Mouse (Mus musculus) liver, embryonic 14.5 days (tissue): ENCODE data around the gene Crygc. TPM values are rescaled to one million over a fixed set of nuclear protein-coding genes. Genes with fewer than 3 reads are reported as not detected.

Experiments used
- ATAC-seq: fragments of 200-750 bp; cut with Nextera tagmentation; 2 replicates; pipeline ENCODE4 v1.8.0; 2017; ENCODE audit warnings: moderate number of reproducible peaks, mild to moderate bottlenecking, moderate library complexity; ENCODE audit not compliant: insufficient read depth
- DNase-seq, 3 experiments: peaks; one replicate each; pipeline ENCODE4 v3.0.0-alpha.2; 2012 to 2013; ENCODE audit warnings: low read depth in 3 of 3, low spot score in 3 of 3
- H3K27ac ChIP-seq: fragments of 300-500 bp; sonication (generic); 2 replicates; pipeline ENCODE4 v1.5.1; 2014; ENCODE audit warnings: moderate library complexity, mild to moderate bottlenecking, control low read depth, inconsistent platforms
- H3K27me3 ChIP-seq: fragments of 300-500 bp; sonication (generic); 2 replicates; pipeline ENCODE4 v1.6.1; 2014; ENCODE audit warnings: mild to moderate bottlenecking, low read length, moderate library complexity; ENCODE audit not compliant: control insufficient read depth, insufficient read depth
- H3K36me3 ChIP-seq: fragments of 300-500 bp; sonication (generic); replicated peaks from 2 replicates; pipeline ENCODE4 v1.6.1; 2014; ENCODE audit warnings: low read depth; ENCODE audit not compliant: control insufficient read depth, insufficient read depth
- H3K4me1 ChIP-seq, 2 experiments: fragments of 200-500 bp in 1 of 2; fragments of 300-500 bp in 1 of 2; sonication (generic) in 1 of 2; replicated peaks; 2 replicates each; pipeline ENCODE4 v1.6.1; 2012 to 2014; ENCODE audit warnings: antibody characterized with exemption in 1 of 2, inconsistent platforms in 1 of 2, low read length in 1 of 2; ENCODE audit not compliant: control insufficient read depth in 2 of 2, insufficient read depth in 2 of 2
- H3K4me2 ChIP-seq: fragments of 300-500 bp; sonication (generic); 2 replicates; pipeline ENCODE4 v1.6.1; 2014; ENCODE audit warnings: low read depth, mild to moderate bottlenecking, control low read depth, moderate library complexity
- H3K4me3 ChIP-seq, 2 experiments: fragments of 200-500 bp in 1 of 2; fragments of 300-500 bp in 1 of 2; sonication (generic) in 1 of 2; 2 replicates each; pipeline ENCODE4 v1.5.1; 2012 to 2014; ENCODE audit warnings: low read depth in 2 of 2, low read length in 2 of 2, mild to moderate bottlenecking in 2 of 2, control low read depth in 1 of 2, inconsistent platforms in 1 of 2, moderate library complexity in 1 of 2; ENCODE audit not compliant: insufficient read depth in 1 of 2
- H3K9ac ChIP-seq: fragments of 300-500 bp; sonication (generic); replicated peaks from 2 replicates; pipeline ENCODE4 v1.6.1; 2014; ENCODE audit warnings: mild to moderate bottlenecking, control low read depth, moderate library complexity
- H3K9me3 ChIP-seq: fragments of 300-500 bp; sonication (generic); 2 replicates; pipeline ENCODE4 v1.6.1; 2016; ENCODE audit warnings: low read length, mixed read lengths; ENCODE audit not compliant: control insufficient read depth
- CTCF ChIP-seq: IDR thresholded peaks from 2 replicates; pipeline ENCODE4 v1.5.1; 2016; ENCODE audit warnings: antibody characterized with exemption, low read depth, control low read depth
- EP300 ChIP-seq: IDR thresholded peaks from 2 replicates; pipeline ENCODE4 v1.6.1; 2016; ENCODE audit warnings: antibody characterized with exemption, low read depth
- WGBS: fragments of 180-500 bp; shearing (Covaris S2); extraction: QIAGEN DNeasy Blood & Tissue Kit; methylation state at CpG from one replicate; pipeline ENCODE4 v1.1.7; 2014; ENCODE audit not compliant: insufficient replicate concordance; 5-methylcytosine and 5-hydroxymethylcytosine counted together
- polyA plus RNA-seq, 2 experiments: library from polyadenylated mRNA; depleted of rRNA in 1 of 2; stranded (reverse) in 1 of 2; unstranded in 1 of 2; fragments of >200 nt; fragmentation: Nextera tagmentation in 1 of 2; extraction: Ambion mirVana in 1 of 2; gene quantifications; 2 replicates each; pipeline versions ENCODE4 v1.2.1 to v1.2.3; 2012 to 2014

Crygc gene
- polyA plus RNA-seq, 2 experiments: not detected

- H3K9ac ChIP-seq: no peak overlapping the region
- H3K9me3 ChIP-seq: no peaks in the 10 kb centered on the region
- H3K4me1 ChIP-seq: no peaks in the 10 kb centered on the region
- WGBS: 32% methylated on average over 8 of the region's 8 CpGs
- ATAC-seq (no peak), DNase-seq (no peak)
- H3K36me3 ChIP-seq: no peaks in the 10 kb centered on the region
- no peak for TF ChIP-seq EP300
- peak; percentile 50 for TF ChIP-seq CTCF
- H3K4me3 ChIP-seq: no peak overlapping the region
- no peaks in the 10 kb centered on the region for H3K27me3 ChIP-seq
- H3K27ac ChIP-seq: no peak overlapping the region
- no peak overlapping the region for H3K4me2 ChIP-seq
Measured at GRCm38 (mm10) chr1:65046401-65047109, 26.9 kb downstream of the Crygc start.

GRCm38 (mm10) chr1:65043433-65043832 is 30.1 kb downstream of the Crygc start:
- Histone ChIP-seq H3K4me1 (no peaks in the 10 kb centered on the region), H3K9ac (no peak overlapping the region), H3K9me3 (no peaks in the 10 kb centered on the region), H3K27me3 (no peaks in the 10 kb centered on the region), H3K27ac (no peak overlapping the region), H3K4me2 (no peak overlapping the region), H3K36me3 (no peaks in the 10 kb centered on the region), H3K4me3 (no peak overlapping the region)
- ATAC-seq (no peak), DNase-seq (no peak)
- 65% methylated on average over 2 of the region's 2 CpGs for WGBS
- TF ChIP-seq EP300 (no peak), CTCF (no peak)

GRCm38 (mm10) chr1:65041837-65042236 is 31.7 kb downstream of the Crygc start:
- H3K27me3 ChIP-seq: no peaks in the 10 kb centered on the region
- ATAC-seq: no peak
- no peaks in the 10 kb centered on the region for H3K36me3 ChIP-seq
- no peak overlapping the region for H3K4me2 ChIP-seq
- no peaks in the 10 kb centered on the region for H3K9me3 ChIP-seq
- no peak overlapping the region for H3K9ac ChIP-seq
- DNase-seq: no peak
- H3K4me3 ChIP-seq: no peak overlapping the region
- no peaks in the 10 kb centered on the region for H3K4me1 ChIP-seq
- H3K27ac ChIP-seq: no peak overlapping the region
- 71% methylated on average over 3 of the region's 3 CpGs for WGBS
- TF ChIP-seq CTCF: no peak
- TF ChIP-seq EP300: no peak

GRCm38 (mm10) chr1:65040806-65041205 is 32.7 kb downstream of the Crygc start:
- H3K9ac ChIP-seq: no peak overlapping the region
- H3K27ac ChIP-seq: no peak overlapping the region
- H3K36me3 ChIP-seq: no peaks in the 10 kb centered on the region
- H3K27me3 ChIP-seq: no peaks in the 10 kb centered on the region
- TF ChIP-seq CTCF (no peak), EP300 (no peak)
- 69% methylated on average over 6 of the region's 6 CpGs for WGBS
- no peak for DNase-seq
- H3K4me3 ChIP-seq: no peak overlapping the region
- no peak for ATAC-seq
- H3K9me3 ChIP-seq: no peaks in the 10 kb centered on the region
- H3K4me2 ChIP-seq: no peak overlapping the region
- no peaks in the 10 kb centered on the region for H3K4me1 ChIP-seq

GRCm38 (mm10) chr1:65039679-65040078 is 33.8 kb downstream of the Crygc start:
- 64% methylated on average over 3 of the region's 3 CpGs for WGBS
- ATAC-seq (no peak), DNase-seq (no peak)
- H3K4me3 ChIP-seq: no peak overlapping the region
- H3K27ac ChIP-seq: no peak overlapping the region
- no peaks in the 10 kb centered on the region for H3K9me3 ChIP-seq
- H3K27me3 ChIP-seq: no peaks in the 10 kb centered on the region
- TF ChIP-seq EP300 (no peak), CTCF (no peak)
- H3K4me2 ChIP-seq: no peak overlapping the region
- no peaks in the 10 kb centered on the region for H3K4me1 ChIP-seq
- H3K36me3 ChIP-seq: no peaks in the 10 kb centered on the region
- no peak overlapping the region for H3K9ac ChIP-seq
